Mouse (Mus musculus): ENCODE results near the gene Hfm1.

Hfm1 gene

GRCm38 (mm10) chr5:106925488-106926368 is at the start of gene Hfm1:
TSS of gene Hfm1 (minus strand) at chr5:106926321.
- peak; percentile 87 for DNase-seq (ENCODE audit: low spot score)

GRCm38 (mm10) chr5:106973883-106974282 is 47.8 kb upstream of the Hfm1 start:
- no peak for DNase-seq (ENCODE audit: low spot score)

- DNase-seq (ENCODE audit: low spot score) = no peak
These were observed 41.5 kb upstream of the Hfm1 start for GRCm38 (mm10) chr5:106967578-106967977.

GRCm38 (mm10) chr5:106966443-106966842 is 40.3 kb upstream of the Hfm1 start:
- no peak for DNase-seq (ENCODE audit: low spot score)

GRCm38 (mm10) chr5:106964513-106965014 is 38.4 kb upstream of the Hfm1 start:
- no peak for DNase-seq (ENCODE audit: low spot score)

- DNase-seq (ENCODE audit: low spot score) = peak; percentile 95
These were observed 37.7 kb upstream of the Hfm1 start, which contains the start of gene Cdc7 for GRCm38 (mm10) chr5:106963584-106964512. TSS of gene Cdc7 (plus strand) at chr5:106964322.

GRCm38 (mm10) chr5:106960451-106960850 is 34.3 kb upstream of the Hfm1 start:
- no peak for DNase-seq (ENCODE audit: low spot score)

- DNase-seq (ENCODE audit: low spot score) = peak; percentile 46
These were observed 32.9 kb upstream of the Hfm1 start for GRCm38 (mm10) chr5:106959031-106959430.

- no peak for DNase-seq (ENCODE audit: low spot score)
These were observed 30.3 kb upstream of the Hfm1 start for GRCm38 (mm10) chr5:106956467-106956866.

GRCm38 (mm10) chr5:106948683-106949082 is 22.6 kb upstream of the Hfm1 start:
- DNase-seq (ENCODE audit: low spot score) = no peak

GRCm38 (mm10) chr5:106946342-106946741 is 20.2 kb upstream of the Hfm1 start:
- DNase-seq (ENCODE audit: low spot score) = no peak

GRCm38 (mm10) chr5:106927996-106928395 is 1.9 kb upstream of the Hfm1 start:
- no peak for DNase-seq (ENCODE audit: low spot score)

GRCm38 (mm10) chr5:106926369-106926686 is 207 bp upstream of the Hfm1 start:
- DNase-seq (ENCODE audit: low spot score) = no peak

- DNase-seq (ENCODE audit: low spot score) = no peak
These were observed 6.8 kb downstream of the Hfm1 start for GRCm38 (mm10) chr5:106919315-106919714.

- no peak for DNase-seq (ENCODE audit: low spot score)
These were observed 29.2 kb downstream of the Hfm1 start for GRCm38 (mm10) chr5:106896879-106897278.

- peak; percentile 14 for DNase-seq (ENCODE audit: low spot score)
These were observed 34.3 kb downstream of the Hfm1 start for GRCm38 (mm10) chr5:106891773-106892172.

- no peak for DNase-seq (ENCODE audit: low spot score)
These were observed 38.6 kb downstream of the Hfm1 start for GRCm38 (mm10) chr5:106887303-106888071.

- DNase-seq (ENCODE audit: low spot score) = no peak
These were observed 40.6 kb downstream of the Hfm1 start for GRCm38 (mm10) chr5:106885517-106885916.

- no peak for DNase-seq (ENCODE audit: low spot score)
These were observed 49.7 kb downstream of the Hfm1 start for GRCm38 (mm10) chr5:106876438-106876837.

GRCm38 (mm10) chr5:106860415-106860814 is 65.7 kb downstream of the Hfm1 start:
- DNase-seq (ENCODE audit: low spot score) = no peak

GRCm38 (mm10) chr5:106853284-106853683 is 72.8 kb downstream of the Hfm1 start:
- no peak for DNase-seq (ENCODE audit: low spot score)

- no peak for DNase-seq (ENCODE audit: low spot score)
These were observed 79.1 kb downstream of the Hfm1 start for GRCm38 (mm10) chr5:106847045-106847444.

Measured in testis, postnatal 14 days (tissue).